Mouse (Mus musculus) cerebellum, adult 9-10 months (tissue): ENCODE data around the gene Sorcs3.
A peak's percentile ranks its signal among the peaks of the same experiment; 100 is the strongest.

Experiments used
- DNase-seq: peaks from one replicate; pipeline ENCODE4 v3.0.0; 2022

Gene Sorcs3

GRCm38 (mm10) chr19:48544294-48544693 is 338.5 kb downstream of the Sorcs3 start:
- no peak for DNase-seq

- DNase-seq, result no peak
Measured at GRCm38 (mm10) chr19:48545421-48546132, 339.8 kb downstream of the Sorcs3 start.

- DNase-seq, result no peak
Measured at GRCm38 (mm10) chr19:48546133-48546448, 340.3 kb downstream of the Sorcs3 start.

GRCm38 (mm10) chr19:48548143-48548881 is 342.5 kb downstream of the Sorcs3 start:
- peak; percentile 3 for DNase-seq

- DNase-seq, result no peak
Measured at GRCm38 (mm10) chr19:48559432-48559831, 353.6 kb downstream of the Sorcs3 start.

- DNase-seq, result no peak
Measured at GRCm38 (mm10) chr19:48575736-48576135, 369.9 kb downstream of the Sorcs3 start.

GRCm38 (mm10) chr19:48577169-48577568 is 371.3 kb downstream of the Sorcs3 start:
- DNase-seq, result no peak

- DNase-seq, result no peak
Measured at GRCm38 (mm10) chr19:48584938-48585560, 379.2 kb downstream of the Sorcs3 start.

GRCm38 (mm10) chr19:48616951-48617350 is 411.1 kb downstream of the Sorcs3 start:
- no peak for DNase-seq

- DNase-seq, result no peak
Measured at GRCm38 (mm10) chr19:48630671-48631327, 425.0 kb downstream of the Sorcs3 start.

- DNase-seq, result no peak
Measured at GRCm38 (mm10) chr19:48642566-48642965, 436.7 kb downstream of the Sorcs3 start.

- DNase-seq, result no peak
Measured at GRCm38 (mm10) chr19:48649941-48650340, 444.1 kb downstream of the Sorcs3 start.

GRCm38 (mm10) chr19:48651617-48652016 is 445.8 kb downstream of the Sorcs3 start:
- DNase-seq, result no peak

GRCm38 (mm10) chr19:48660201-48660600 is 454.4 kb downstream of the Sorcs3 start:
- no peak for DNase-seq

GRCm38 (mm10) chr19:48679896-48680295 is 474.1 kb downstream of the Sorcs3 start:
- DNase-seq, result peak; percentile 28

GRCm38 (mm10) chr19:48682485-48682884 is 476.7 kb downstream of the Sorcs3 start:
- no peak for DNase-seq

- DNase-seq, result no peak
Measured at GRCm38 (mm10) chr19:48686369-48686768, 480.5 kb downstream of the Sorcs3 start.

- DNase-seq, result peak; percentile 31
Measured at GRCm38 (mm10) chr19:48700111-48700658, 494.4 kb downstream of the Sorcs3 start.

GRCm38 (mm10) chr19:48703763-48704162 is 497.9 kb downstream of the Sorcs3 start:
- DNase-seq, result no peak

- no peak for DNase-seq
Measured at GRCm38 (mm10) chr19:48706267-48706923, 500.6 kb downstream of the Sorcs3 start.

GRCm38 (mm10) chr19:48706924-48707320 is 501.1 kb downstream of the Sorcs3 start:
- no peak for DNase-seq

- no peak for DNase-seq
Measured at GRCm38 (mm10) chr19:48725851-48726419, 520.1 kb downstream of the Sorcs3 start.
